In the genomic region with DNA sequence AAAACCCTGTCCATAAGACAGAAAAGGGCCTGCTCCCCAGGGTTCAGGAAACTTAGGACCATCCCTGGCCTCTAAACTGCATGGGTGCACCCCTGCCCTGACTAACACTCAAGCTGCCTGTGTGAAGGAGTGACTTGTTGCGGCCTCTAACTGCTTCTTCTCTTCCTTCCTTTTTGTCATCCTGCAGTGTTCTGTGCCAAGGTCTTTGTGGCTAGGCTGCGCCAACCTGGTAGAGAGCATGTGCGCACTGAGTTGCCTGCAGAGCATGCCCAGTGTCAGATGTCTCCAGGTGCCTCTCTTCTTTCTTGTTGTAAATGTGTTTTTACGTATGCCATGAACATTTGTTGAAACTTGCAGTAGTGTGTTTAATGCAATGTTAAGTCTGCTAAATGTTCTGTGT, we compare ENCODE assay signal across 10 mouse cellular contexts. TPM values are rescaled to one million over a fixed set of nuclear protein-coding genes. Genes with fewer than 3 reads are reported as not detected.
A peak's percentile ranks its signal among the peaks of the same experiment; 100 is the strongest.
DNase-seq lines count a peak whose midpoint lies in the region.
"Had no signal": no experiment of that assay in that cellular context is flagged by ENCODE, and none has a peak within 500 bp of the region (broad histone marks: within the 10 kb centered on the region; RNA-seq: fewer than 3 reads in every experiment).

No protein-coding gene starts in this region.

- peak; percentile 91 for DNase-seq in heart, adult 11 months
- no peak for DNase-seq in heart, postnatal 10 days
- DNase-seq in ovary, postnatal 36 days (ENCODE audit: low spot score) = peak; percentile 29
- DNase-seq in ovary, postnatal 10 days (ENCODE audit: low spot score) = no peak
- peak; percentile 64 to 67 for DNase-seq in cerebellum, postnatal 36 days
- DNase-seq in thymus, postnatal 36 days = peak; percentile 48 to 63
- DNase-seq in urinary bladder, postnatal 36 days (ENCODE audit: low spot score in 2 of 2) = no peak
- no peak for DNase-seq in kidney, postnatal 14 days
- DNase-seq: liver, embryonic 13.5 days; midbrain, embryonic 14.5 days had no signal

- intact Hi-C loops in heart, postnatal 10 days (cut with DNase I) = no loop called here

RNA-seq across cellular contexts. Expression of a gene that starts 37.5 kb away (rescaled TPM):
- total RNA-seq in heart, postnatal 10 days (2021) = 10 to 100 TPM; 65.4 to 67.4 TPM

Comparison
In these comparisons a context has a peak if more than half of its experiments do, and no peak if none do; other contexts are left out.
1. DNase-seq: peak in heart, adult 11 months (single experiment), ovary, postnatal 36 days (single experiment), cerebellum, postnatal 36 days (2 of 2) and thymus, postnatal 36 days (2 of 2); none in heart, postnatal 10 days (0 of 2), ovary, postnatal 10 days (single experiment), urinary bladder, postnatal 36 days (0 of 2) and kidney, postnatal 14 days (single experiment).